Comparison of ENCODE assay signal across 27 mouse cellular contexts in genomic region chr1:180370858-180371652, GRCm38 (mm10). TPM values are rescaled to one million over a fixed set of nuclear protein-coding genes. Genes with fewer than 3 reads are reported as not detected.
DNase-seq lines count a peak whose midpoint lies in the region; ATAC-seq and TF ChIP-seq lines count a peak whose summit lies in the region.
"Had no signal": no experiment of that assay in that cellular context is flagged by ENCODE, and none has a peak within 500 bp of the region (broad histone marks: within the 10 kb centered on the region; RNA-seq: fewer than 3 reads in every experiment).

No protein-coding gene starts in this region.

- no peaks in the 10 kb centered on the region for H3K9me3 ChIP-seq in neural tube, embryonic 12.5 days
- no peaks in the 10 kb centered on the region for H3K9me3 ChIP-seq in neural tube, embryonic 15.5 days (replicated peaks)
- H3K9me3 ChIP-seq in midbrain, postnatal 0 days (ENCODE audit: low read length) = no peaks in the 10 kb centered on the region
- H3K9me3 ChIP-seq: embryonic facial prominence, embryonic 13.5 days; G1E; hindbrain, embryonic 13.5 days; liver, embryonic 12.5 days; midbrain, embryonic 13.5 days had no signal

- intact Hi-C loops in gastrocnemius, adult 2 months (cut with DNase I) = no loop called here

- no peak for TF ChIP-seq CTCF in gastrocnemius, adult 2 months (IDR thresholded peaks at IDR 0.05)
- no peak for TF ChIP-seq CTCF in midbrain, postnatal 0 days (IDR thresholded peaks at IDR 0.05)

- H3K4me2 ChIP-seq in neural tube, embryonic 12.5 days (replicated peaks) = no peak overlapping the region
- H3K4me2 ChIP-seq in neural tube, embryonic 15.5 days = no peak overlapping the region
- no peak overlapping the region for H3K4me2 ChIP-seq in midbrain, postnatal 0 days (ENCODE audit: low read depth, low read length, poor library complexity, severe bottlenecking)
- H3K4me2 ChIP-seq: embryonic facial prominence, embryonic 13.5 days; heart, embryonic 11.5 days; hindbrain, embryonic 13.5 days; liver, embryonic 12.5 days; midbrain, embryonic 13.5 days had no signal

- H3K27ac ChIP-seq in gastrocnemius, adult 2 months = peak overlapping the region; percentile 2; the same call in 1 of the 2 replicates
- H3K27ac ChIP-seq in neural tube, embryonic 12.5 days = no peak overlapping the region
- no peak overlapping the region for H3K27ac ChIP-seq in neural tube, embryonic 15.5 days (replicated peaks)
- no peak overlapping the region for H3K27ac ChIP-seq in midbrain, postnatal 0 days (ENCODE audit: low read depth, low read length)
- H3K27ac ChIP-seq: embryonic facial prominence, embryonic 13.5 days; hindbrain, embryonic 13.5 days; kidney, postnatal 0 days; liver, embryonic 12.5 days; midbrain, embryonic 13.5 days had no signal

- no peaks in the 10 kb centered on the region for H3K27me3 ChIP-seq in neural tube, embryonic 12.5 days (replicated peaks)
- H3K27me3 ChIP-seq in neural tube, embryonic 15.5 days (replicated peaks) = no peaks in the 10 kb centered on the region
- no peaks in the 10 kb centered on the region for H3K27me3 ChIP-seq in midbrain, postnatal 0 days (ENCODE audit: insufficient read depth, low read length)
- H3K27me3 ChIP-seq: embryonic facial prominence, embryonic 13.5 days; hindbrain, embryonic 13.5 days; liver, embryonic 12.5 days; midbrain, embryonic 13.5 days had no signal

- ATAC-seq in neural tube, embryonic 12.5 days (ENCODE audit: low FRiP score, low read depth) = no peak
- ATAC-seq in neural tube, embryonic 15.5 days (ENCODE audit: low FRiP score) = no peak
- no peak for ATAC-seq in midbrain, postnatal 0 days (ENCODE audit: low FRiP score)
- ATAC-seq: forebrain, embryonic 16.5 days; liver, embryonic 12.5 days; liver, postnatal 0 days; midbrain, embryonic 13.5 days had no signal

- H3K4me1 ChIP-seq in neural tube, embryonic 12.5 days = peaks cover 7% of the 10 kb centered on the region
- H3K4me1 ChIP-seq in neural tube, embryonic 15.5 days = peaks cover 31% of the 10 kb centered on the region
- peaks cover 10% of the 10 kb centered on the region for H3K4me1 ChIP-seq in midbrain, postnatal 0 days (ENCODE audit: insufficient read depth, low read length)

- no peaks in the 10 kb centered on the region for H3K36me3 ChIP-seq in neural tube, embryonic 12.5 days
- no peaks in the 10 kb centered on the region for H3K36me3 ChIP-seq in neural tube, embryonic 15.5 days
- no peaks in the 10 kb centered on the region for H3K36me3 ChIP-seq in midbrain, postnatal 0 days (ENCODE audit: insufficient read depth, low read length)
- H3K36me3 ChIP-seq: embryonic facial prominence, embryonic 13.5 days; hindbrain, embryonic 13.5 days; liver, embryonic 12.5 days; midbrain, embryonic 13.5 days had no signal

- H3K4me3 ChIP-seq in gastrocnemius, adult 2 months = no peak overlapping the region
- H3K4me3 ChIP-seq in neural tube, embryonic 12.5 days = no peak overlapping the region
- no peak overlapping the region for H3K4me3 ChIP-seq in neural tube, embryonic 15.5 days (replicated peaks)
- H3K4me3 ChIP-seq in midbrain, postnatal 0 days (ENCODE audit: low read depth, low read length) = no peak overlapping the region
- H3K4me3 ChIP-seq: embryonic facial prominence, embryonic 13.5 days; hindbrain, embryonic 13.5 days; liver, embryonic 12.5 days; midbrain, embryonic 13.5 days had no signal

- H3K9ac ChIP-seq in neural tube, embryonic 12.5 days = 0 out of 2 replicates have a peak overlapping the region, but pooled peaks have one; percentile 8
- no peak overlapping the region for H3K9ac ChIP-seq in neural tube, embryonic 15.5 days (replicated peaks)
- H3K9ac ChIP-seq in midbrain, postnatal 0 days (replicated peaks; ENCODE audit: low read length, poor library complexity, severe bottlenecking) = no peak overlapping the region
- H3K9ac ChIP-seq: embryonic facial prominence, embryonic 13.5 days; hindbrain, embryonic 13.5 days; liver, embryonic 12.5 days; liver, postnatal 0 days; midbrain, embryonic 13.5 days had no signal

- WGBS in neural tube, embryonic 12.5 days = 74% methylated on average over 10 of the region's 10 CpGs
- 67% methylated on average over 10 of the region's 10 CpGs for WGBS in neural tube, embryonic 15.5 days
- 73% methylated on average over 10 of the region's 10 CpGs for WGBS in midbrain, postnatal 0 days

- DNase-seq in gastrocnemius, adult 2 months = no peak
- no peak for DNase-seq in gastrocnemius, postnatal 25 days
- DNase-seq in T-cell, adult 2 months (ENCODE audit: low spot score) = peak; percentile 41
- no peak for DNase-seq in midbrain, postnatal 0 days (ENCODE audit: low spot score)
- DNase-seq in cerebellum, adult 9-10 months = no peak
- DNase-seq: adrenal gland, adult 8-10 months; cerebellum, adult 11-12 months; cerebellum, postnatal 10 days; heart, postnatal 4 days; kidney, adult 8-10 months; kidney, postnatal 4 days; left cerebral cortex, postnatal 4 days; liver, postnatal 0 days; lung, postnatal 36 days; right cerebral cortex, adult 18-20 months; spleen, adult 18-20 months; thymus, postnatal 4 days had no signal

RNA-seq across cellular contexts. Expression of gene Itpkb, which starts 40.8 kb away (rescaled TPM):
- 10 to 100 TPM; 14.7 to 22.7 TPM for total RNA-seq in gastrocnemius, adult 2 months (2021)
- total RNA-seq in gastrocnemius, postnatal 25 days (2021) = 10 to 100 TPM; 16.0 to 18.0 TPM
- 5.4 and 5.5 TPM in 2 replicates for polyA plus RNA-seq in neural tube, embryonic 12.5 days (2016; fragmentation: Nextera tagmentation; extraction: Ambion mirVana)
- 4.1 and 5.3 TPM in 2 replicates for polyA plus RNA-seq in neural tube, embryonic 15.5 days (2015; fragmentation: Nextera tagmentation; extraction: Ambion mirVana)
- total RNA-seq in midbrain, postnatal 0 days (2014; rRNA removed) = 12.2 and 13.9 TPM in 2 replicates
- polyA plus RNA-seq in midbrain, postnatal 0 days (2015; fragmentation: Nextera tagmentation; extraction: Ambion mirVana) = 2.0 and 2.2 TPM in 2 replicates
